Mouse (Mus musculus) E14TG2a.4 (cell line): ENCODE results near the gene G3bp1.

Source experiments
- H3K27me3 ChIP-seq: 2 replicates; pipeline ENCODE4 v1.6.1; 2014; ENCODE audit warnings: low read length, control low read depth; ENCODE audit not compliant: insufficient read depth
- H3K36me3 ChIP-seq: 2 replicates; pipeline ENCODE4 v1.6.1; 2014; ENCODE audit warnings: low read length, control low read depth; ENCODE audit not compliant: insufficient read depth
- H3K4me1 ChIP-seq: replicated peaks from 2 replicates; pipeline ENCODE4 v1.6.1; 2014; ENCODE audit warnings: low read depth, low read length, control low read depth
- H3K4me3 ChIP-seq: replicated peaks from 2 replicates; pipeline ENCODE4 v1.5.1; 2014; ENCODE audit warnings: mild to moderate bottlenecking, low read length
- H3K9me3 ChIP-seq: 2 replicates; pipeline ENCODE4 v1.6.1; 2014; ENCODE audit warnings: low read length, control low read depth
- CTCF ChIP-seq: conservative IDR thresholded peaks from 2 replicates; pipeline ENCODE4 v1.5.1; 2014; ENCODE audit warnings: low read length
- NANOG ChIP-seq: IDR thresholded peaks from 2 replicates; pipeline ENCODE4 v1.6.1; 2014; ENCODE audit warnings: borderline replicate concordance, low read length, mixed read lengths
- POU5F1 ChIP-seq: IDR thresholded peaks from 2 replicates; pipeline ENCODE4 v1.6.1; 2014; ENCODE audit warnings: low read length, borderline replicate concordance

The G3bp1 gene

GRCm38 (mm10) chr11:55469048-55469843, at the start of gene G3bp1:
G3bp1 (plus strand) TSS chr11:55469685.
- no peaks in the 10 kb centered on the region for H3K9me3 ChIP-seq
- H3K4me3 ChIP-seq: peak within 1 kb of the TSS; percentile 99
- TF ChIP-seq NANOG (no peak), POU5F1 (no peak), CTCF (peak; percentile 19; the same call in 1 of the 2 replicates)
- no peaks in the 10 kb centered on the region for H3K27me3 ChIP-seq
- peaks cover 37% of the 10 kb centered on the region for H3K36me3 ChIP-seq
- H3K4me1 ChIP-seq: peaks cover 64% of the 10 kb centered on the region

GRCm38 (mm10) chr11:55422978-55423377, 46.5 kb upstream of the G3bp1 start, which contains the start of gene Sparc:
Sparc (minus strand) TSS chr11:55423183.
- Histone ChIP-seq H3K36me3 (no peaks in the 10 kb centered on the region), H3K4me1 (peaks cover 83% of the 10 kb centered on the region), H3K27me3 (0 out of 2 replicates have a peak, but pooled peaks cover 3% of the 10 kb centered on the region), H3K4me3 (0 out of 2 replicates have a peak within 1 kb of the TSS, but pooled peaks have one; percentile 26), H3K9me3 (no peaks in the 10 kb centered on the region)
- TF ChIP-seq CTCF: no peak
- TF ChIP-seq POU5F1: no peak
- TF ChIP-seq NANOG: no peak

DNA sequence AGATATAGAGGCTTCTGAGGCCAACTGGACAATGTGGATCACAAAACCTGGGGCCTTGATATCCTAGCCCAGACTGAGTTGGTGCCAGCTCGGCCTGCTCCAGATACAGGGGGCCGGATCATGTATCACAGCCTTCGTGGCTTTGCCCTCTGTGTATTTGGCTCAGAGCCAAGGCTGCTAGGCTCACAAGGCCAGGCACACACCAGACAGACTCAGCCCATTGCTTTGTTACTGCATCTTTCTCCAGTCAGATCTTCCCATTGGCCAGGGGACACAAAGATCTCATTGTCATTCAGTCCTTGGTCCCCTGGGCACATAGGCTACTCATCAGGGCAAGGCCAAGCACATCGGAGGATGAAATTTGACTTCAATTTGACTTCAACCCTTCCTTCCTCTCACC, 45.7 kb upstream of the G3bp1 start:
- Histone ChIP-seq H3K27me3 (0 out of 2 replicates have a peak, but pooled peaks cover 3% of the 10 kb centered on the region), H3K9me3 (no peaks in the 10 kb centered on the region), H3K4me1 (peaks cover 86% of the 10 kb centered on the region), H3K4me3 (no peak overlapping the region), H3K36me3 (no peaks in the 10 kb centered on the region)
- TF ChIP-seq POU5F1: no peak
- no peak for TF ChIP-seq NANOG
- no peak for TF ChIP-seq CTCF

GRCm38 (mm10) chr11:55424746-55425360, 44.6 kb upstream of the G3bp1 start:
- TF ChIP-seq POU5F1 (no peak), CTCF (no peak), NANOG (no peak)
- Histone ChIP-seq H3K27me3 (0 out of 2 replicates have a peak, but pooled peaks cover 3% of the 10 kb centered on the region), H3K36me3 (no peaks in the 10 kb centered on the region), H3K4me1 (peaks cover 78% of the 10 kb centered on the region), H3K4me3 (no peak overlapping the region), H3K9me3 (no peaks in the 10 kb centered on the region)

GRCm38 (mm10) chr11:55428186-55429012, 41.1 kb upstream of the G3bp1 start:
- no peak for TF ChIP-seq CTCF
- no peak for TF ChIP-seq NANOG
- no peak for TF ChIP-seq POU5F1
- Histone ChIP-seq H3K4me3 (0 out of 2 replicates have a peak overlapping the region, but pooled peaks have one; percentile 5), H3K9me3 (no peaks in the 10 kb centered on the region), H3K36me3 (no peaks in the 10 kb centered on the region), H3K4me1 (peaks cover 57% of the 10 kb centered on the region), H3K27me3 (0 out of 2 replicates have a peak, but pooled peaks cover 3% of the 10 kb centered on the region)

- Histone ChIP-seq H3K4me1 (peaks cover 41% of the 10 kb centered on the region), H3K27me3 (0 out of 2 replicates have a peak, but pooled peaks cover 3% of the 10 kb centered on the region), H3K9me3 (no peaks in the 10 kb centered on the region), H3K36me3 (no peaks in the 10 kb centered on the region), H3K4me3 (no peak overlapping the region)
- TF ChIP-seq POU5F1 (no peak), NANOG (no peak), CTCF (no peak)
These were observed 39.5 kb upstream of the G3bp1 start for GRCm38 (mm10) chr11:55429973-55430372.

DNA sequence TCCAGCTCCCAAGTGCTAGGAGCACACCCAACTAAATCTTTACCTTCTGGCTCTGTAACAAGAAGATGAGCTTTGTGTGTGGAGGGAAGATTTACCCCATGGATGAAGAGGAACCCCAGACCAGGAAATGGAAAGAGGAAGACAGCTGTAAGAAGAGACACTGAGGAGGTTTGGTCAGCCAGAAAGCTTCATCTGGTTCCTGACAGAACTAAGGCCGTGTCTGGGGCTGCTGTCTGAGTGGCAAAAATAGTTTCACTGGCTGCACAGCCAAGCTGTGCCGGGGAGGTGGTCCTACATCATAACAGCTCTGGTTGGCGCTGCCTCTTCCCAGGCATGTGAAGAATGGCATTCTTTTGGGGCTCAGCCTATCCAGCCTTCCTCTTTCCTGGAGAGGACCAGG, 36.5 kb upstream of the G3bp1 start:
- Histone ChIP-seq H3K4me1 (peaks cover 40% of the 10 kb centered on the region), H3K9me3 (no peaks in the 10 kb centered on the region), H3K36me3 (no peaks in the 10 kb centered on the region), H3K4me3 (no peak overlapping the region), H3K27me3 (no peaks in the 10 kb centered on the region)
- TF ChIP-seq CTCF: no peak

- H3K4me1 ChIP-seq: peaks cover 48% of the 10 kb centered on the region
These were observed 33.4 kb upstream of the G3bp1 start for GRCm38 (mm10) chr11:55436089-55436488.

More at GRCm38 (mm10) chr11:55436089-55436488, 33.4 kb upstream of the G3bp1 start:
- H3K36me3 ChIP-seq: no peaks in the 10 kb centered on the region
- no peak for TF ChIP-seq CTCF
- no peak for TF ChIP-seq POU5F1
- no peak for TF ChIP-seq NANOG
- H3K27me3 ChIP-seq: no peaks in the 10 kb centered on the region
- H3K9me3 ChIP-seq: no peaks in the 10 kb centered on the region
- H3K4me3 ChIP-seq: no peak overlapping the region
